Mouse (Mus musculus) midbrain, embryonic 10.5 days (tissue): Measurements from ENCODE around the gene Myh2. TPM values are rescaled to one million over a fixed set of nuclear protein-coding genes. Genes with fewer than 3 reads are reported as not detected.

Experiments
- DNase-seq: peaks from one replicate; pipeline ENCODE4 v3.0.0-alpha.2; 2017; ENCODE audit warnings: low spot score
- H3K27ac ChIP-seq: fragments of 300-500 bp; sonication (generic); replicated peaks from 2 replicates; pipeline ENCODE4 v1.5.1; 2016; ENCODE audit warnings: mild to moderate bottlenecking
- H3K27me3 ChIP-seq: fragments of 300-500 bp; sonication (generic); 2 replicates; pipeline ENCODE4 v1.6.1; 2016; ENCODE audit warnings: low read depth, mild to moderate bottlenecking; ENCODE audit not compliant: poor library complexity, severe bottlenecking
- H3K36me3 ChIP-seq: fragments of 300-500 bp; sonication (generic); 2 replicates; pipeline ENCODE4 v1.6.1; 2016; ENCODE audit warnings: mild to moderate bottlenecking, moderate library complexity
- H3K4me1 ChIP-seq: fragments of 300-500 bp; sonication (generic); 2 replicates; pipeline ENCODE4 v1.6.1; 2016
- H3K4me3 ChIP-seq: fragments of 300-500 bp; sonication (generic); 2 replicates; pipeline ENCODE4 v1.5.1; 2016; ENCODE audit warnings: mild to moderate bottlenecking, moderate library complexity
- H3K9me3 ChIP-seq: fragments of 300-500 bp; sonication (generic); replicated peaks from 2 replicates; pipeline ENCODE4 v1.6.1; 2016; ENCODE audit warnings: mild to moderate bottlenecking
- WGBS: fragments of 180-500 bp; shearing (Covaris S2); methylation state at CpG from one replicate; pipeline ENCODE4 v1.1.7; 2016; 5-methylcytosine and 5-hydroxymethylcytosine counted together
- polyA plus RNA-seq: library from polyadenylated mRNA; unstranded; fragments of >200 nt; fragmentation: Nextera tagmentation; extraction: Ambion mirVana; gene quantifications from 2 replicates; pipeline ENCODE4 v1.2.1, GENCODE M21; 2016

The Myh2 gene
- polyA plus RNA-seq, 1 experiment from 2014 or later, result 0.04 TPM

DNA sequence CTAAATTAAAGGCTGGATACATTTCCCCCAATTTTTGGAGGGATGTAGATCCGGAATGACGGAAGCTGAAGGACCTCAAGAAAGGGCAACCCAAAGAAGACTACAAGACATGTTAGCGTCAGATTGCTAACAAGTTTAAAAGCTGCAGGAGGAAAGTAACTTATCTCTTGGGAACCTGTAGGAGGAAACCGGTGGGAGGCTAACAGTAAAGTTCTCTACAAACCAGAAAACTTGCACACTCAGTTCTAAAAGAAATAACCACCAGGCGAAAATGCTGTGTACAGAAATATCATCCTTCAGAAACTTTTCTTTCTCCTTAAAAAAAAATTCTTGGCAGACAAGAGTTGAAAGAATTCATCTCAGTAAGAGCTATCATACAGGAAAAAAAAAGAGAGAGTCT lies 58.3 kb downstream of the Myh2 start:
- H3K27ac ChIP-seq, result no peak overlapping the region
- DNase-seq, result no peak
- 88% methylated on average over 5 of the region's 5 CpGs for WGBS
- H3K4me3 ChIP-seq, result no peak overlapping the region
- H3K4me1 ChIP-seq, result no peaks in the 10 kb centered on the region
- no peaks in the 10 kb centered on the region for H3K9me3 ChIP-seq
- H3K36me3 ChIP-seq, result no peaks in the 10 kb centered on the region
- H3K27me3 ChIP-seq, result no peaks in the 10 kb centered on the region

DNA sequence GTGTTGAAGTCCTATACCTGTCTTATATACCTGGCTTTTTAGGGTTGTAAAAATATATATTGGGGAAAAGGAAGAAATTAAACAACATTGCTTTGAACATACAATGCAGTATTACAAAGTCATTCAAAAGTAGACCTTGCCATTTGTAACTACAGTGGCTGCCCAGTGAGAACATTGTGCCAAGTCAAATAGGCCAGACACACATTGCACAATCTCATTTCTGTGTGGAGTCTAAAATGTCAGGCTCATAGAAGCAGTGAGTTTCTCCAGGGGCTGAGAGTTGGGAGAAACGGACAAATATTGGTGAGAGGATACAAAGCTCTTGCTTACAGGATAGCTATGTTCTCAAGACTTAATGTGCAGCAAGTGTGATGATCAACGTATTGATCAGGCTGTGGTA lies 59.1 kb downstream of the Myh2 start:
- WGBS, result 84% methylated on average over 2 of the region's 2 CpGs
- H3K36me3 ChIP-seq, result no peaks in the 10 kb centered on the region
- H3K4me3 ChIP-seq, result no peak overlapping the region
- H3K9me3 ChIP-seq, result no peaks in the 10 kb centered on the region
- no peak overlapping the region for H3K27ac ChIP-seq
- no peaks in the 10 kb centered on the region for H3K4me1 ChIP-seq
- DNase-seq, result no peak
- no peaks in the 10 kb centered on the region for H3K27me3 ChIP-seq

DNA sequence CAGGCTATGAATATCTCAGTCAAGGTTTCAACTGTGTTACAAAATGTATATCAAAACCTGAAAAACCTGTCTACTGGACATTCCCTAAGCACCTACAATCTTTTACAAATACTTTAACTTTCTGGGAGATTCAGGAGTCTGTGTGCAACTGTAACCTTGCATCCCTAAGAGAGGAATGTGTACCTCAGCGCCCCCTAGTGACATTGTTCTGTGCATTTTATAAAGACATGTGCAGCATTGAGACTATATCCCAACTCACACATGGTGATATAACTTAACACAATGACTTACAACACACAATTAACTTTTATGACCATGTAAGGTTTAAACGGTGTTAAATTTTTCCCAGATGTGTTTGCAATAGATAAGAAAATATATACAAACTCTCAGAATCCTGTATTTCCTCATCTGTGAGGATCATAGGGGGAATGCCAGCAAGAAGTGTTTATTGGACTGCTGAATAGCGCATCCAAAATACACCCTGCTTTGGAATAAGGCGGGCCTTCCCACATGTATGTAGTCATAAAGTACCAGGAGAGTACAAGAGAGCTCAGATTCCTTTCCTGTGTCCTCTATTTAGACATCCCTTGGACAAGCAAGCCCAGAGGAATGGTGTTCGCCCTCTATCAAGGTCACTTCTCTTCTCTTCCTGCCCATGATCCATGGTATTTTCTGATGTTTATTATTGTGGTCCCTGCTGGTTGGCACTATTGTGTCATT lies 65.0 kb downstream of the Myh2 start:
- Histone ChIP-seq H3K36me3 (no peaks in the 10 kb centered on the region), H3K4me1 (no peaks in the 10 kb centered on the region), H3K9me3 (no peaks in the 10 kb centered on the region), H3K4me3 (no peak overlapping the region), H3K27ac (no peak overlapping the region), H3K27me3 (no peaks in the 10 kb centered on the region)
- DNase-seq, result no peak
- 62% methylated on average over 5 of the region's 5 CpGs for WGBS

DNA sequence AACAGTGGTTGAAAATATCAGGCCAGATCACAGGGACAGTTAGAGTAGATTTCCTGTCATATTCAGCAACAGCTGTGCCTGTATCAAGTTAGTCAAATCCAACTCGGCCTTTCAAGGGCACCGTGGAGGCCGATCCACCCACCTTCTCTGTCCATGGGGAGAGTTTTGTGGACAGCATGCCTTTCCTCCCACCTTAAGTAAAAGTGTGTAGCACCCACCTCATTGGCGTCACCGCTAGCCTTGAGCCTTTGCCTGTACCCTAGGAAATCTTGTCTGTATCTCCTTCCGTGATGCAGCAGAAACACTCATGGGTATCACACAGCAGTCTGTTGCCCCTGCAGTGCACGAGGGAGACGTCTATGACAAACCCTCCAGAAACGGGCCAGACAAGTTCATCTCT lies 66.0 kb downstream of the Myh2 start:
- 89% methylated on average over 9 of the region's 9 CpGs for WGBS
- H3K4me3 ChIP-seq, result no peak overlapping the region
- no peaks in the 10 kb centered on the region for H3K36me3 ChIP-seq
- H3K27ac ChIP-seq, result no peak overlapping the region
- no peaks in the 10 kb centered on the region for H3K4me1 ChIP-seq
- DNase-seq, result no peak
- H3K27me3 ChIP-seq, result no peaks in the 10 kb centered on the region
- no peaks in the 10 kb centered on the region for H3K9me3 ChIP-seq

DNA sequence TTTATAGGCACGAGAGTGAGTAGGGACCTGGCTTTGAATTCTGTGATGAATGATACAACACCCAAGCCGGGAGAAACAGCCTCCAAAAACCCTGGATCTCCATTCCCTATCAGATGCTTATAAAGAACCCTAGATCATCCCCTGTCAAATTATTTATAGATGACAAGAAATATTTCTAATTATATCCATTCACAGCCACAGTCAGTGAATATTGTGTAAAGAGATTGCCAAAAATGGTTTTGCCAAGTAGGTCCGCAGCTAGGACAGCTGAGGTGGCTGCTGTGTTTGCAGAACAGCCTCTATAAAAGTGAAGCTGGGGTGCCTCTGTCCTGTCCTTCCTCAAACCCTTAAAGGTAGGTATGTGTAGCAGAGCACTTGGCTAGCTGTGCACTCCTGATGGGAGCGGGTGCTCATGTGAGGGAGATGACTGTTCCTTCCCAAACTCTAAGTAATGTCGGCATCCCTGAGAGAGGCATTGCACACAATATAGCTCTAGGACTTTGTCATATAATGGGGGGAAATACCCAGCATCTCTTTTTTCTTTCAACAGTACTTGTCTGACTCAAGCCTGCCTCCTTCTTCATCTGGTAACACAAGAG lies 66.8 kb downstream of the Myh2 start, which contains the start of gene Myh4:
Gene Myh4, plus strand, starts transcription at position 549 of the 599 bp plus-strand sequence.
- no peak within 1 kb of the TSS for H3K27ac ChIP-seq
- H3K4me3 ChIP-seq, result no peak within 1 kb of the TSS
- DNase-seq, result no peak
- H3K4me1 ChIP-seq, result no peaks in the 10 kb centered on the region
- no peaks in the 10 kb centered on the region for H3K27me3 ChIP-seq
- 86% methylated on average over 5 of the region's 5 CpGs for WGBS
- no peaks in the 10 kb centered on the region for H3K9me3 ChIP-seq
- no peaks in the 10 kb centered on the region for H3K36me3 ChIP-seq

DNA sequence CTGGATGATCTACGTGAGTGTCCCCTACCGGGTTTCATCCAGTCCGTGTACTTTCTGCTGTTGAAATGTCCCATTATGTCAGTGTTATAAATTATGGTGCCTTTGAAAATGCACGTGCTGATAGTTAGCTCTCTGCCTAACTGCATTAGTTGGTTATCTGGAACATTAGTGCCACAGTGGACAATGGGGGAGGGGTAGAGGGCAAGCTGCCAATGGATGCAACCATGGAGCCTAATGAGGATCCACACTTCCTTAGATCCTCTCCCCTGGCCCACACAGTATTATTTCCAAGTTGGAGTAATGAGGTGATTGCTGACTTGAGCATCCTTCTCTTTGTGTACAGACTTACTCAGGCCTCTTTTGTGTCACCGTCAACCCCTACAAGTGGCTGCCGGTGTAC lies 70.2 kb downstream of the Myh2 start:
- 90% methylated on average over 6 of the region's 6 CpGs for WGBS
- H3K36me3 ChIP-seq, result no peaks in the 10 kb centered on the region
- no peak for DNase-seq

More for the DNA sequence above, 70.2 kb downstream of the Myh2 start:
- H3K27me3 ChIP-seq, result no peaks in the 10 kb centered on the region
- H3K4me3 ChIP-seq, result no peak overlapping the region
- H3K4me1 ChIP-seq, result no peaks in the 10 kb centered on the region
- H3K27ac ChIP-seq, result no peak overlapping the region
- no peaks in the 10 kb centered on the region for H3K9me3 ChIP-seq

Other genes starting within 250 kb of the Myh2 start
- gene Tmem238l, start 214.4 kb upstream of the Myh2 start, polyA plus RNA-seq, result not detected in 2 replicates
- 0.99 and 1.1 TPM in 2 replicates for gene Tmem220, start 145.9 kb upstream of the Myh2 start, polyA plus RNA-seq
- gene Adprm, start 118.4 kb upstream of the Myh2 start, polyA plus RNA-seq, result 30.0 and 37.6 TPM in 2 replicates
- gene Sco1, start 118.4 kb upstream of the Myh2 start, polyA plus RNA-seq, result 20.3 and 22.5 TPM in 2 replicates
- gene Myh3, start 92.7 kb upstream of the Myh2 start, polyA plus RNA-seq, result 0.11 and 0.37 TPM in 2 replicates
- not detected in 2 replicates for gene Myh1, start 29.0 kb downstream of the Myh2 start, polyA plus RNA-seq
- gene Myh4, start 67.0 kb downstream of the Myh2 start, polyA plus RNA-seq, result not detected in 2 replicates
- gene Myh8, start 106.1 kb downstream of the Myh2 start, polyA plus RNA-seq, result not detected in 2 replicates
- gene Myh13, start 150.6 kb downstream of the Myh2 start, polyA plus RNA-seq, result 0.01 TPM in 1 of 2 replicates, not detected in the other